Mouse (Mus musculus) midbrain, embryonic 10.5 days (tissue): Measurements from ENCODE around the gene Mgat2. TPM values are rescaled to one million over a fixed set of nuclear protein-coding genes. Genes with fewer than 3 reads are reported as not detected.

ENCODE experiments used
- DNase-seq: peaks from one replicate; pipeline ENCODE4 v3.0.0-alpha.2; 2017; ENCODE audit warnings: low spot score
- H3K27ac ChIP-seq: fragments of 300-500 bp; sonication (generic); replicated peaks from 2 replicates; pipeline ENCODE4 v1.5.1; 2016; ENCODE audit warnings: mild to moderate bottlenecking
- H3K27me3 ChIP-seq: fragments of 300-500 bp; sonication (generic); 2 replicates; pipeline ENCODE4 v1.6.1; 2016; ENCODE audit warnings: low read depth, mild to moderate bottlenecking; ENCODE audit not compliant: poor library complexity, severe bottlenecking
- H3K36me3 ChIP-seq: fragments of 300-500 bp; sonication (generic); 2 replicates; pipeline ENCODE4 v1.6.1; 2016; ENCODE audit warnings: mild to moderate bottlenecking, moderate library complexity
- H3K4me1 ChIP-seq: fragments of 300-500 bp; sonication (generic); 2 replicates; pipeline ENCODE4 v1.6.1; 2016
- H3K4me3 ChIP-seq: fragments of 300-500 bp; sonication (generic); 2 replicates; pipeline ENCODE4 v1.5.1; 2016; ENCODE audit warnings: mild to moderate bottlenecking, moderate library complexity
- H3K9me3 ChIP-seq: fragments of 300-500 bp; sonication (generic); replicated peaks from 2 replicates; pipeline ENCODE4 v1.6.1; 2016; ENCODE audit warnings: mild to moderate bottlenecking
- WGBS: fragments of 180-500 bp; shearing (Covaris S2); methylation state at CpG from one replicate; pipeline ENCODE4 v1.1.7; 2016; 5-methylcytosine and 5-hydroxymethylcytosine counted together
- polyA plus RNA-seq: library from polyadenylated mRNA; unstranded; fragments of >200 nt; fragmentation: Nextera tagmentation; extraction: Ambion mirVana; gene quantifications from 2 replicates; pipeline ENCODE4 v1.2.1, GENCODE M21; 2016

The Mgat2 gene
- polyA plus RNA-seq, 1 experiment from 2014 or later, result 34.3 TPM

- no peak for DNase-seq
- H3K27me3 ChIP-seq, result no peaks in the 10 kb centered on the region
- H3K27ac ChIP-seq, result no peak overlapping the region
- no peak overlapping the region for H3K4me3 ChIP-seq
- H3K9me3 ChIP-seq, result no peaks in the 10 kb centered on the region
- peaks cover 5% of the 10 kb centered on the region; the same call in 1 of the 2 replicates for H3K4me1 ChIP-seq
- peaks cover 89% of the 10 kb centered on the region for H3K36me3 ChIP-seq
- WGBS, result 94% methylated on average over 8 of the region's 8 CpGs
These were observed 23.4 kb downstream of the Mgat2 start for GRCm38 (mm10) chr12:69207396-69207795.

- Histone ChIP-seq H3K36me3 (peaks cover 89% of the 10 kb centered on the region), H3K4me3 (no peak overlapping the region), H3K27ac (no peak overlapping the region), H3K27me3 (no peaks in the 10 kb centered on the region), H3K4me1 (peaks cover 5% of the 10 kb centered on the region; the same call in 1 of the 2 replicates), H3K9me3 (no peaks in the 10 kb centered on the region)
- no peak for DNase-seq
- WGBS, result 92% methylated on average over 7 of the region's 7 CpGs
These were observed 24.0 kb downstream of the Mgat2 start for GRCm38 (mm10) chr12:69207926-69208325.

GRCm38 (mm10) chr12:69208520-69208919 lies 24.6 kb downstream of the Mgat2 start:
- H3K27ac ChIP-seq, result no peak overlapping the region
- no peaks in the 10 kb centered on the region for H3K9me3 ChIP-seq
- H3K36me3 ChIP-seq, result peaks cover 89% of the 10 kb centered on the region
- H3K4me1 ChIP-seq, result peaks cover 5% of the 10 kb centered on the region; the same call in 1 of the 2 replicates
- WGBS, result 87% methylated on average over 2 of the region's 2 CpGs
- no peak overlapping the region for H3K4me3 ChIP-seq
- no peaks in the 10 kb centered on the region for H3K27me3 ChIP-seq
- DNase-seq, result no peak

- DNase-seq, result no peak
These were observed 26.4 kb downstream of the Mgat2 start for GRCm38 (mm10) chr12:69210056-69210979.

GRCm38 (mm10) chr12:69211057-69211456 lies 27.1 kb downstream of the Mgat2 start:
- 92% methylated on average over 5 of the region's 5 CpGs for WGBS
- Histone ChIP-seq H3K36me3 (peaks cover 100% of the 10 kb centered on the region), H3K27me3 (no peaks in the 10 kb centered on the region), H3K4me1 (no peaks in the 10 kb centered on the region), H3K9me3 (no peaks in the 10 kb centered on the region), H3K4me3 (no peak overlapping the region), H3K27ac (no peak overlapping the region)
- no peak for DNase-seq

More at GRCm38 (mm10) chr12:69210056-69210979, 26.4 kb downstream of the Mgat2 start:
- Histone ChIP-seq H3K4me3 (no peak overlapping the region), H3K36me3 (peaks cover 96% of the 10 kb centered on the region), H3K27ac (no peak overlapping the region), H3K9me3 (no peaks in the 10 kb centered on the region), H3K4me1 (no peaks in the 10 kb centered on the region), H3K27me3 (no peaks in the 10 kb centered on the region)
- WGBS, result 91% methylated on average over 18 of the region's 18 CpGs

GRCm38 (mm10) chr12:69213186-69213777 lies 29.3 kb downstream of the Mgat2 start:
- H3K4me1 ChIP-seq, result no peaks in the 10 kb centered on the region
- WGBS, result 94% methylated on average over 13 of the region's 13 CpGs
- no peak overlapping the region for H3K27ac ChIP-seq

GRCm38 (mm10) chr12:69214393-69214792 lies 30.4 kb downstream of the Mgat2 start:
- Histone ChIP-seq H3K9me3 (no peaks in the 10 kb centered on the region), H3K36me3 (peaks cover 100% of the 10 kb centered on the region), H3K4me1 (no peaks in the 10 kb centered on the region), H3K4me3 (no peak overlapping the region), H3K27ac (no peak overlapping the region), H3K27me3 (no peaks in the 10 kb centered on the region)
- WGBS, result 96% methylated on average over 7 of the region's 7 CpGs
- no peak for DNase-seq

More at GRCm38 (mm10) chr12:69213186-69213777, 29.3 kb downstream of the Mgat2 start:
- no peaks in the 10 kb centered on the region for H3K27me3 ChIP-seq
- peaks cover 100% of the 10 kb centered on the region for H3K36me3 ChIP-seq
- DNase-seq, result no peak
- no peaks in the 10 kb centered on the region for H3K9me3 ChIP-seq
- no peak overlapping the region for H3K4me3 ChIP-seq

GRCm38 (mm10) chr12:69215000-69215785 lies 31.2 kb downstream of the Mgat2 start:
- H3K4me1 ChIP-seq, result no peaks in the 10 kb centered on the region
- no peaks in the 10 kb centered on the region for H3K9me3 ChIP-seq
- 92% methylated on average over 3 of the region's 3 CpGs for WGBS
- peaks cover 100% of the 10 kb centered on the region for H3K36me3 ChIP-seq
- H3K27ac ChIP-seq, result no peak overlapping the region
- H3K27me3 ChIP-seq, result no peaks in the 10 kb centered on the region
- no peak for DNase-seq
- no peak overlapping the region for H3K4me3 ChIP-seq

GRCm38 (mm10) chr12:69216587-69216986 lies 32.6 kb downstream of the Mgat2 start:
- no peak for DNase-seq
- 95% methylated on average over 7 of the region's 7 CpGs for WGBS

GRCm38 (mm10) chr12:69220613-69221277 lies 36.8 kb downstream of the Mgat2 start:
- H3K36me3 ChIP-seq, result peaks cover 88% of the 10 kb centered on the region
- H3K27ac ChIP-seq, result no peak overlapping the region
- no peaks in the 10 kb centered on the region for H3K9me3 ChIP-seq
- no peak overlapping the region for H3K4me3 ChIP-seq
- no peaks in the 10 kb centered on the region for H3K4me1 ChIP-seq
- 88% methylated on average over 19 of the region's 19 CpGs for WGBS
- DNase-seq, result no peak
- H3K27me3 ChIP-seq, result no peaks in the 10 kb centered on the region

More at GRCm38 (mm10) chr12:69216587-69216986, 32.6 kb downstream of the Mgat2 start:
- Histone ChIP-seq H3K9me3 (no peaks in the 10 kb centered on the region), H3K4me3 (no peak overlapping the region), H3K27ac (no peak overlapping the region), H3K4me1 (no peaks in the 10 kb centered on the region), H3K36me3 (peaks cover 100% of the 10 kb centered on the region), H3K27me3 (no peaks in the 10 kb centered on the region)

GRCm38 (mm10) chr12:69227776-69228466 lies 44.0 kb downstream of the Mgat2 start, which contains the start of gene Pole2:
TSS of gene Pole2 (minus strand) at chr12:69228195.
- Histone ChIP-seq H3K27me3 (no peaks in the 10 kb centered on the region), H3K9me3 (no peaks in the 10 kb centered on the region), H3K27ac (peak within 1 kb of the TSS; percentile 94), H3K4me1 (peaks cover 19% of the 10 kb centered on the region), H3K36me3 (peaks cover 27% of the 10 kb centered on the region), H3K4me3 (peak within 1 kb of the TSS; percentile 79)
- DNase-seq, result peak; percentile 87
- under 1% methylated on average over 37 of the region's 37 CpGs for WGBS
